Mouse (Mus musculus) MEL (cell line): ENCODE data around the gene Tspan11. TPM values are rescaled to one million over a fixed set of nuclear protein-coding genes. Genes with fewer than 3 reads are reported as not detected.

Source experiments
- DNase-seq: peaks from one replicate; pipeline ENCODE4 v3.0.0; 2011; ENCODE audit warnings: low read depth, low spot score
- H3K27ac ChIP-seq: 2 replicates; pipeline ENCODE4 v1.5.1; 2012; ENCODE audit warnings: low read depth, mild to moderate bottlenecking, control low read depth, low read length, moderate library complexity; ENCODE audit not compliant: control insufficient read depth
- H3K27me3 ChIP-seq, 2 experiments: fragments of 150-350 bp in 1 of 2; sonication (generic) in 1 of 2; 2 replicates each; pipeline ENCODE4 v1.6.1; 2012; ENCODE audit warnings: low read length in 2 of 2, mild to moderate bottlenecking in 2 of 2, improper control_type of control experiment in 1 of 2, moderate library complexity in 1 of 2; ENCODE audit not compliant: insufficient read depth in 2 of 2, control insufficient read depth in 1 of 2
- H3K36me3 ChIP-seq, 2 experiments: 2 replicates each; pipeline ENCODE4 v1.6.1; 2012 to 2014; ENCODE audit warnings: low read length in 2 of 2, improper control_type of control experiment in 1 of 2, inconsistent platforms in 1 of 2, mild to moderate bottlenecking in 1 of 2; ENCODE audit not compliant: insufficient read depth in 2 of 2, control insufficient read depth in 1 of 2
- H3K4me1 ChIP-seq, 2 experiments: fragments of 150-350 bp in 1 of 2; sonication (generic) in 1 of 2; 2 replicates each; pipeline ENCODE4 v1.6.1; 2012; ENCODE audit warnings: low read length in 2 of 2, improper control_type of control experiment in 1 of 2, mild to moderate bottlenecking in 1 of 2; ENCODE audit not compliant: insufficient read depth in 2 of 2, control insufficient read depth in 1 of 2
- H3K4me3 ChIP-seq, 2 experiments: fragments of 150-350 bp in 1 of 2; sonication (generic) in 1 of 2; 2 replicates each; pipeline ENCODE4 v1.5.1; 2012; ENCODE audit warnings: low read depth in 2 of 2, low read length in 2 of 2, mild to moderate bottlenecking in 2 of 2, moderate library complexity in 2 of 2, control low read depth in 1 of 2, improper control_type of control experiment in 1 of 2; ENCODE audit not compliant: control insufficient read depth in 1 of 2, insufficient read depth in 1 of 2
- H3K79me2 ChIP-seq: 2 replicates; pipeline ENCODE4 v1.6.1; 2012; ENCODE audit warnings: mild to moderate bottlenecking, low read length, moderate library complexity; ENCODE audit not compliant: control insufficient read depth, poor library complexity, insufficient read depth
- H3K9ac ChIP-seq: 2 replicates; pipeline ENCODE4 v1.6.1; 2012; ENCODE audit warnings: low read depth, mild to moderate bottlenecking, control low read depth, low read length, moderate library complexity; ENCODE audit not compliant: control insufficient read depth, poor library complexity, severe bottlenecking
- H3K9me3 ChIP-seq: fragments of 150-350 bp; sonication (generic); replicated peaks from 2 replicates; pipeline ENCODE4 v1.6.1; 2012; ENCODE audit warnings: mild to moderate bottlenecking, low read length, improper control_type of control experiment, moderate library complexity; ENCODE audit not compliant: insufficient read depth
- CHD1 ChIP-seq: IDR thresholded peaks from 2 replicates; pipeline ENCODE4 v1.6.1; 2012; ENCODE audit warnings: low read depth, mild to moderate bottlenecking, inconsistent platforms, low read length, improper control_type of control experiment
- CTCF ChIP-seq, 3 experiments: IDR thresholded peaks in 2 of 3; conservative IDR thresholded peaks in 1 of 3; 2 replicates each; pipeline ENCODE4 v1.5.1; 2011 to 2012; ENCODE audit warnings: low read length in 3 of 3, low read depth in 2 of 3, mild to moderate bottlenecking in 2 of 3, improper control_type of control experiment in 1 of 3, inconsistent platforms in 1 of 3, mixed read lengths in 1 of 3, moderate library complexity in 1 of 3; ENCODE audit not compliant: control insufficient read depth in 1 of 3, insufficient read depth in 1 of 3, poor library complexity in 1 of 3, severe bottlenecking in 1 of 3
- ETS1 ChIP-seq: IDR thresholded peaks from 2 replicates; pipeline ENCODE4 v1.6.1; 2012; ENCODE audit warnings: low read depth, mild to moderate bottlenecking, inconsistent platforms, low read length, improper control_type of control experiment, moderate library complexity
- GATA1 ChIP-seq: IDR thresholded peaks from 2 replicates; pipeline ENCODE4 v1.6.1; 2011; ENCODE audit warnings: low read depth, low read length, improper control_type of control experiment
- HCFC1 ChIP-seq: IDR thresholded peaks from 2 replicates; pipeline ENCODE4 v1.6.1; 2012; ENCODE audit warnings: low read depth, mild to moderate bottlenecking, inconsistent platforms, low read length, improper control_type of control experiment, moderate library complexity
- MAX ChIP-seq: IDR thresholded peaks from 2 replicates; pipeline ENCODE4 v1.6.1; 2011; ENCODE audit warnings: low read length, improper control_type of control experiment
- MAZ ChIP-seq: IDR thresholded peaks from 2 replicates; pipeline ENCODE4 v1.6.1; 2012; ENCODE audit warnings: low read depth, mild to moderate bottlenecking, inconsistent platforms, low read length, improper control_type of control experiment
- MXI1 ChIP-seq: IDR thresholded peaks from 2 replicates; pipeline ENCODE4 v1.6.1; 2011; ENCODE audit warnings: mild to moderate bottlenecking, low read depth, low read length, improper control_type of control experiment
- MYC ChIP-seq: IDR thresholded peaks from 2 replicates; pipeline ENCODE4 v1.6.1; 2011; ENCODE audit warnings: low read depth, mild to moderate bottlenecking, low read length, improper control_type of control experiment, moderate library complexity
- NRF1 ChIP-seq: IDR thresholded peaks from 2 replicates; pipeline ENCODE4 v1.6.1; 2014; ENCODE audit warnings: low read depth, mild to moderate bottlenecking, inconsistent platforms, low read length, improper control_type of control experiment, moderate library complexity; ENCODE audit not compliant: poor library complexity, insufficient read depth, severe bottlenecking
- SIN3A ChIP-seq: IDR thresholded peaks from 2 replicates; pipeline ENCODE4 v1.6.1; 2012; ENCODE audit warnings: low read length, improper control_type of control experiment, inconsistent platforms
- SMC3 ChIP-seq: IDR thresholded peaks from 2 replicates; pipeline ENCODE4 v1.6.1; 2011; ENCODE audit warnings: low read depth, low read length, improper control_type of control experiment
- TAL1 ChIP-seq: IDR thresholded peaks from 2 replicates; pipeline ENCODE4 v1.6.1; 2012; ENCODE audit warnings: mild to moderate bottlenecking, inconsistent platforms, low read length, moderate library complexity, mixed read lengths
- TBP ChIP-seq: IDR thresholded peaks from 2 replicates; pipeline ENCODE4 v1.8.0; 2011; ENCODE audit warnings: low read depth, low read length, improper control_type of control experiment
- TCF12 ChIP-seq: IDR thresholded peaks from 2 replicates; pipeline ENCODE4 v1.6.1; 2014; ENCODE audit warnings: low read depth, mild to moderate bottlenecking, inconsistent platforms, low read length, improper control_type of control experiment, moderate library complexity
- UBTF ChIP-seq: IDR thresholded peaks from 2 replicates; pipeline ENCODE4 v1.6.1; 2012; ENCODE audit warnings: low read depth, mild to moderate bottlenecking, inconsistent platforms, low read length, improper control_type of control experiment, moderate library complexity, borderline replicate concordance; ENCODE audit not compliant: insufficient read depth
- USF1 ChIP-seq: IDR thresholded peaks from 2 replicates; pipeline ENCODE4 v1.6.1; 2014; ENCODE audit warnings: low read depth, mild to moderate bottlenecking, inconsistent platforms, low read length, improper control_type of control experiment, moderate library complexity
- USF2 ChIP-seq, 2 experiments: IDR thresholded peaks; 2 replicates each; pipeline ENCODE4 v1.6.1; 2011 to 2012; ENCODE audit warnings: improper control_type of control experiment in 2 of 2, low read length in 2 of 2, borderline replicate concordance in 1 of 2, inconsistent platforms in 1 of 2, low read depth in 1 of 2, mild to moderate bottlenecking in 1 of 2; ENCODE audit not compliant: insufficient read depth in 1 of 2
- ZC3H11A ChIP-seq: IDR thresholded peaks from 2 replicates; pipeline ENCODE4 v1.6.1; 2012; ENCODE audit warnings: low read depth, mild to moderate bottlenecking, inconsistent platforms, low read length, improper control_type of control experiment
- ZKSCAN1 ChIP-seq: IDR thresholded peaks from 2 replicates; pipeline ENCODE4 v1.6.1; 2012; ENCODE audit warnings: low read depth, mild to moderate bottlenecking, inconsistent platforms, low read length, improper control_type of control experiment, moderate library complexity
- ZNF384 ChIP-seq: IDR thresholded peaks from 2 replicates; pipeline ENCODE4 v1.6.1; 2012; ENCODE audit warnings: low read depth, mild to moderate bottlenecking, inconsistent platforms, low read length, improper control_type of control experiment
- polyA plus RNA-seq, 2 experiments: library from polyadenylated mRNA; stranded (reverse) in 1 of 2; unstranded in 1 of 2; fragments of >175 nt in 1 of 2; fragments of >200 nt in 1 of 2; gene quantifications; 2 replicates each; pipeline versions ENCODE4 v1.2.1 to v1.2.4; 2012; ENCODE audit warnings: low replicate concordance in 2 of 2, low read depth in 1 of 2; ENCODE audit not compliant: insufficient read length in 2 of 2, insufficient read depth in 1 of 2, missing spikeins in 1 of 2
- total RNA-seq: library from RNA; depleted of rRNA; stranded (reverse); fragments of 300-350 nt; gene quantifications from 2 replicates; pipeline ENCODE4 v1.2.3, GENCODE M21; 2012

Gene Tspan11
- total and polyA plus RNA-seq, 3 experiments: not detected

DNA sequence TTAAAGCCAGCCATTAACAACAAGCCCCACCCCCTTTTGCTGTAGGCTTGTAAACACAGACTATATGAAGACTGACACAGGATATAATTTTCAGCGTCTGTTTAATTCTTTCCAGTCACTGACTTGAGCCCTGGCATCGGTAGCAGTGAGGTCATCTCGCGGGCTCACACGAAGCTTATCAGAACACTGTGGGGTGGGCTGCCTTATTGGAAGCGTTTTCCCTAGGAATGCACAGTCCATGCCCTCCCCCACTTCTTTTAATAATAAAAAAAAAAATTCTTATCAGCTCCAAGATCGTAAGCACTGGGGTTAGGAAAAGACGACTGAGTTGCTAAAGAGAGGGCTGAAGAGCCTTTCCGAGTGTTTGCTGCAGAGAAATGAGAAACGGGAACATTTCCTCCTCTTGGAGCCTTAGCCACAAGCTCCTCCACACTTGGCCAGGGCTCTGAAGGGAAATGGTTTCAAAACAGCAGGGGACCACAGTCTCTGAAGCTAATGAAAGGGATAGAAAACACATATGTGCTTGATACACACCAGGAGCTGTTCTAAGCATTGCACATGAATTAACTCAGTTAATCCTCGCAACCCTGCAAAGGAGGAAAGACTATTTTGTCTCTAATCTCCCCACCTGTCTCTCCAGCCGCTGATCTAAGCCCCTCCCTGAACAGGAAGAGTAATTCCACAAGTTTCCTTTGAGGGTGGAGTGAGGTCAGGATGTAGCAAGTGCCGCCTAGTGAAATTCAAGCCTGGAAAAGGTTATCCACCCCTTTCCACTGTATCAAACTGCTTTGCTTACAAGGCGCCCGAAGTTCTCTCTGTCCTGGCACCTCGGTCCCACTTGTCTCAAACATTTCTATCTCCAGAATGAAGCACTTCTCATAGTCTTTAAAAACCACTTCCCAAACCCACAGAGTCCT lies 33.4 kb upstream of the Tspan11 start:
- Histone ChIP-seq H3K79me2 (no peaks in the 10 kb centered on the region), H3K36me3 (no peaks in the 10 kb centered on the region), H3K27me3 (no peaks in the 10 kb centered on the region), H3K9me3 (no peaks in the 10 kb centered on the region), H3K9ac (no peak overlapping the region), H3K4me3 (no peak overlapping the region), H3K27ac (no peak overlapping the region), H3K4me1 (no peaks in the 10 kb centered on the region)
- TF ChIP-seq CTCF (IDR thresholded peaks at IDR 0.05 in 2 of 3, conservative IDR thresholded peaks at IDR 0.05 in 1 of 3; ENCODE audit: control insufficient read depth in 1 of 3, insufficient read depth in 1 of 3, low read depth in 2 of 3, low read length in 3 of 3, poor library complexity in 1 of 3, severe bottlenecking in 1 of 3) (no peak), GATA1 (no peak), ZC3H11A (no peak), SMC3 (no peak), TAL1 (no peak), ZKSCAN1 (no peak), ZNF384 (no peak), MXI1 (no peak), USF1 (no peak), ETS1 (no peak), CHD1 (no peak), MYC (no peak), USF2 (IDR thresholded peaks at IDR 0.05; ENCODE audit: borderline replicate concordance in 1 of 2, insufficient read depth in 1 of 2, low read depth in 1 of 2, low read length in 2 of 2) (no peak), MAZ (no peak), TCF12 (no peak)
- no peak for DNase-seq

DNA sequence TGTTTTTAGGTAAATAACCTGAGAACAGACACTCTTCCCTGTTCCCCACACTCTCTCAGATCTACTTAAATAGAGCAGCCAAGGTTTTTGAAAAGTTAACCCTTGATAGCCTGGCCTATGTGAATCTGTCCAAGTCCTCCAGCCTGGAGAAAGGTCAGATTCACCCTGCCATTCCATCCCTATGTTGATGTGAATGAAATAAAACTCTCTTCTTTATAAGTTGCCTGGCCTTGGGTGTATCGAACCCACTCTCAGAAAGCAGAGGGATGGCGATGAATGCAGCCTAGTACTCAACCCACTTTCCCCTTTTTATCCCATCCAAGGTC lies 32.7 kb upstream of the Tspan11 start:
- Histone ChIP-seq H3K79me2 (no peaks in the 10 kb centered on the region), H3K27ac (no peak overlapping the region)
- no peak for TF ChIP-seq SIN3A
- no peak for TF ChIP-seq TAL1
- no peak for TF ChIP-seq UBTF
- TF ChIP-seq ZKSCAN1: no peak
- TF ChIP-seq MAX: no peak
- TF ChIP-seq ETS1: no peak
- TF ChIP-seq NRF1: no peak
- TF ChIP-seq MAZ: no peak
- no peak for TF ChIP-seq TBP
- no peak for TF ChIP-seq HCFC1
- TF ChIP-seq MXI1: no peak
- TF ChIP-seq, all 39 proteins: peak for 0
- Histone ChIP-seq H3K9me3 (no peaks in the 10 kb centered on the region), H3K4me3 (no peak overlapping the region), H3K36me3 (no peaks in the 10 kb centered on the region), H3K4me1 (no peaks in the 10 kb centered on the region), H3K9ac (no peak overlapping the region), H3K27me3 (no peaks in the 10 kb centered on the region)
- DNase-seq: no peak
